Mouse (Mus musculus) kidney, postnatal 14 days (tissue): ENCODE measurements at regions not wholly inside any gene's neighbourhood (a gene's known extent, or its start where the extent isn't known, plus 50 kb on each side); places are given as distances from the start of the nearest gene placed in this dataset.

Experiments
- DNase-seq: peaks from one replicate; pipeline ENCODE4 v3.0.0; 2022; ENCODE audit warnings: mixed read lengths

DNA sequence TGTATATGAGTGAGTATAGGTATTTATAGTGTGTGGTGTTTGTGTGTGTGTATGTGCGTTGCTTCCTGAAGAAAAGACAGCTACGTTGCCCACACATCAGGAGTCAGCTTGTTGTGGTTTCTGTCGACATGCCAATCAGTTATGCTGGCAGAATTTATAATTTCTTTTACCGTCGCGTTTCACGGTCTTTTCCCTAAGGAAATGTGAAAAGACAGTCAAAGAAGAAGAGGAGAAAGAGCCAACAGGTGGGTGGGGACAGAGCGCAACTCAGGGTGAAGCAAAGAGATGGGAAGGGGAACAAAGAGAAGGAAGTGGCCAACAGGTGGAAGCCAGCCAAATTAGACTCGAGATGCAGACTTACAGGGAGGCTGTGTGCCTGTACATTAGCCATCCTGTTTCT is 204.2 kb downstream of the Rpap3 start:
- DNase-seq: no peak

DNA sequence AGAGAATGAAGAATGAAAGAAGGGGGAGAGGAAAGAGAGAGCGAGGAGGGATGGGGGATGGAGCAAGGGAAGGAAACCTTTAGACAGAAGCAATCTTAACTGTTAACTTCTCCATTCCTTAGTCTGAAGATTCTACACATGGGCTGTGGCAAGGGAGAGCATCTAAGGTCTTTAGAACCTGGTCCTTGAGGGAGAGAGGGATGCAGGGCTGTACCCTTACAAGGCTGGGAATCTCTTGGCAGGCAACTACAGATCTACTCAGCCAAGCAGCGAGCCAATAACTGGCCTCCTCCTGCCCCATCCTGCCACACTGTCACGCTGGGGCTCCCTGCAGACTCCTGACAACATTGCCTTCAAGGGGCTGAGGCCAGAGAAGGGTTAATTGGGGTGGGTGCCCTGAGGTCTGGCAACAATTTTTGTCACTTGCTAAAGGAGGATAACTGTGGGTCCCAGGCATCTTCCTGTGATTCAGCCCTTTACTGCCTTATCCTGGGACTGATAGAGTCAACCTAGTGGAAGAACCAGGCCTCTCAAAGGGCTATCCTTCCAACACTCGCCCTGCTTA is 205.7 kb downstream of the Rpap3 start:
- DNase-seq: no peak

DNA sequence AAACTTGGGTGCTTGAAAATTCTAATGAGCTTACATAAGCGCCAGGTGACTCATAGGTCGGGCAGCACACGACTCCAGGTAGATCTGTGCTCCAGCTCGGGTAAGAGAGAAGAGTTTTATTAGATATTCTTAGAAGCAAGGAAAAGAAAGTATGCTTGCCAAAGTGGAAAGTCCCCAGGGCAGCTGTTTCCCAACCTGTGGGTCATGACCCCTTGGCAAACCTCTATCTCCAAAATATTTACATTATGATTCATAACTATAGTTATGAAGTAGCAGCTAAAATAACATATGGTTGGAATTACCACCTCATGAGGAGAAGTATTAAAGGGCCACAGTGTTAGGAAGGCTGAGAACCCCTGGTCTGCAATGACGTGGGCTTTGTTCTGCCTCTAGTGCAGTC is 206.4 kb downstream of the Rpap3 start:
- DNase-seq: no peak

DNA sequence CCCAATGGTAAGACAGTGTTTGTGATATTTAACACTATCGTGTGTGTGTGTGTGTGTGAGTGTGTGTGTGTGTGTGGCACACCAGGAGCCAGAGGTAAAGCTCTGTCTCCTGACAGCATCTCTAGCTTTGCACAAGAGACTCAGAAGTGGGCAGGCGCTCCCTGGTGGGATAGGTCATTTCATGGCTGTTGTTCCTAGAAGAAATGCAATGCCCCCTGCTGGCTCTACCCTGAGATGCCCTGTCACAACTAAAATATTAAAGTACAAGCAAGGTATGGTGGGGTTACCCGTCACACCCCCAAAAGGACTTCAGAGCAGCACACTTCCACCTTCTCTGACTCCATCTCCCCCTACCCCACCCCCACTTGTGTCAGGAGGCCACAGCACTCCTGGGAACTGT is 207.2 kb downstream of the Rpap3 start:
- no peak for DNase-seq

DNA sequence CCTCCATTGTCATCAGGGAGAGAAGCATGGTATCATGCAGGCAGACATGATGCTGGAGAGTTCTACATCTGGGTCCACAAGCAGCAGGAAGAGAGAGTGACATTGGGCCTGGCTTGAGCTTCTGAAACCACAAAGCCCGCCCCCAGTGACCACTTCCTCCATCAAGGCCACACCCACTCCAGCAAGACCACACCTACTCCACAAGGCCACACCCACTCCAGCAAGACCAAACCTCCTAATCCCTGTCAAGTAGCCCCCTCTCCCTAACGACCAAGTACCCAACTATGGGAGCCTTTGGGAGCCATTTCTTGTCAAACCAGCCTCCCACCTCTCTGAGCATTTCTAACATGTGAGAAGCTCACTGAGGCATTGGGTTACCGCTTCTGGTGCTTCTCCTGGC is 209.6 kb downstream of the Rpap3 start:
- no peak for DNase-seq

DNA sequence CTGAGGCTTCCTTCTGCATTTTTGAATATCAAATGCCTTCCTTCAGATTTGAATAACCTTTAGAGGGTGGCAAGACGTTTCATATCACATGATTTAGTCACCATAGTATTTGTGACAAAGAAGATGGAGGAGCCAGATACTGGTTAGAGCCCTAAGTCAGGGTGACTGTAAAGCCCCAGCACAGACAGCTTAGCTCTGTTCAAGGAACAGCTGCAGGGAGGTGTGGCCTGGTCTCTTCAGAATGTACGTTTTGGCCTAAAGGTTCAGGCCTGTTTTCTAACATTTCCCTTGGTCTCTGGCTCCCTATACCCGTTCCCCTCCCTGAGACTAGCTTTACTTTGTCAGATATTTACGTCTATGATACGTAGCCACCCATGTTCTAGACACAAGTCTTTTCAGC is 212.3 kb downstream of the Rpap3 start:
- no peak for DNase-seq

DNA sequence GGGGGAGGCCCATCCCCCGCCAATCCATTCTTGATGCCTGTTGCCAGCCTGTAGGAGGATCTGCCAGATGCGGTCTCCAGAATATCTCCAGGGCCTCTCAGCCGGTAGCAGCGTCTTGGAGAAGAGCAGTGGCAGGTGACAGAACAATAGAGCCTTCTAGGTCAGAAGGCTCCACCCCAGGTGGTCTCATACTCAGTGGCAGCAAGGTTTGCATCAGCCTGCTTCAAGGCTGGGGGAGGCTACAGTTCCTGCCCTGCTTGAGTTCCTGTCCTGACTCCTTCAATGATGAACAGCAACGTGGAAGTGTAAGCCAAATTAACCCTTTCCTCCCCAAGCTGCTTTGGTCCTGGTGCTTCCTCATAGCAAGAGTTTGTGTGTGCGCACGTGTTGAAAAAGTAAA is 213.8 kb downstream of the Rpap3 start:
- DNase-seq: no peak

DNA sequence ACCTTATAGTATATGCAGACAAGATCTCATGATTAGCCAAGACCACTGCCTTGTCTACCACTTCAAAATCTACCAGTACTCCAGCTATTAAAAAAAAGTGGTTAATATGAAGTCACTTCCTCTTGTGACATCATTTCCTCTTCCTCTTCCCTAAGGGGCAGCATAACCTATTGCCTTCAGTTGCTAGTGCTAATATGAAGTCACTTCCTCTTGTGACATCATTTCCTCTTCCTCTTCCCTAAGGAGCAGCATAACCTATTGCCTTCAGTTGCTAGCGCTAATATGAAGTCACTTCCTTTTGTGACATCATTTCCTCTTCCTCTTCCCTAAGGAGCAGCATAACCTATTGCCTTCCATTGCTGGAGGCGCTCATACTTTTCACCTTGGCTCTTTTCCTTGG is 218.2 kb downstream of the Rpap3 start:
- no peak for DNase-seq

DNA sequence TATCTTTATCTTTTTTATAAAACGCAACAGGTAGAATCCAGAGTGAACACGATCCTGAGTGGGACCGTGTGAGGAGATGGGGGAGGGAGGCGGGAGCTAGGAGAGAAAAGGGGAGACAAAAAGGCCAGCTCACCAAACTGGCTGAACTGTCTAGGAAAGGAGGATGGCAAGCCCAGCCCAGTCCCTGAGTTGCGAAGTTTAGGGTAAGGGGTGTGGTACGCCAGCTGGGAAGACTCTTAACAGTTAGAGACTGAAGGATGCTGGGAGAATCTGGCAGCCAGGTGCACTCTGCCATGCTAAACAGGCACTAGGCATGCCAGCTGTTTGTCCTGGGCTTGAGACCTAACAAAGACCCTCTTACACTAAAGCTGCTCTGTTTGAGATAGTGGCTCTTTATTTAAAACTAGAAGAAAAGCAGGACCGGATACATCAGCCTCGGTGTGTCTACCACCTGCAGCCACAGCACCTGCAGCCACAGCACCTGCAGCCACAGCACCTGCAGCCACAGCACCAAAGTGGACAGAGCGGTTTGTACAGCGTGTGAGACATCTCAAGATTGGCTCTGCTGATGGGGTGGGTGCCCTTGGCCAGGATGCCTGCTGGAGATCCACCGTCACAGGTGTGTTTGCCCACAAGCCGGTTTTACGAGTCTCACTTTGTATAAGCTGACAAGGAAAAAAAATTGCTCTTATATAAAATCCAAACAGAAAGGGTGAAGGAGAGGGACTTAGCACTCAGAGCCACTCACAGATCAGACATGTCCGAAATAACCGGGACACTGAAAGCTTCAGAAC is 225.1 kb upstream of the Amigo2 start:
- DNase-seq: no peak

DNA sequence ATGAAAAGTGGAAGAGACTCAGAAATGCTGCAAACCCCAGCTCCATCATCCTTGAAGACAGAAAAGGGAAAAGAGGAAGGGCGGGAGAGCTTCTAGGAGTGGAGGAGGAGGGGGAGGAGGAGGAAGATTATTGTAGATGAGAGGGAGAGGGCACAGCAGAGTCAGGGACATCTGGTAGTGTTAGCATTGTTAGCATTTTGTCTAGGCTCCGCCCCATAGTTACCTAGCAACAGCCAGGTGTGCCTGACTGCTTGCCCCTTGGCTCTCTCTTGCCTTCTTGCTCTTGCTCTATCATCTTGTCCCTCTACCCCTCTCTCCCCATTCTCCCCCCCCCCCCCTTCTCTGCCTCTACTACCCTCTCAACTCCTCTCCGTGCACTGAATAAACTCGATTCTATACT is 224.4 kb upstream of the Amigo2 start:
- no peak for DNase-seq

DNA sequence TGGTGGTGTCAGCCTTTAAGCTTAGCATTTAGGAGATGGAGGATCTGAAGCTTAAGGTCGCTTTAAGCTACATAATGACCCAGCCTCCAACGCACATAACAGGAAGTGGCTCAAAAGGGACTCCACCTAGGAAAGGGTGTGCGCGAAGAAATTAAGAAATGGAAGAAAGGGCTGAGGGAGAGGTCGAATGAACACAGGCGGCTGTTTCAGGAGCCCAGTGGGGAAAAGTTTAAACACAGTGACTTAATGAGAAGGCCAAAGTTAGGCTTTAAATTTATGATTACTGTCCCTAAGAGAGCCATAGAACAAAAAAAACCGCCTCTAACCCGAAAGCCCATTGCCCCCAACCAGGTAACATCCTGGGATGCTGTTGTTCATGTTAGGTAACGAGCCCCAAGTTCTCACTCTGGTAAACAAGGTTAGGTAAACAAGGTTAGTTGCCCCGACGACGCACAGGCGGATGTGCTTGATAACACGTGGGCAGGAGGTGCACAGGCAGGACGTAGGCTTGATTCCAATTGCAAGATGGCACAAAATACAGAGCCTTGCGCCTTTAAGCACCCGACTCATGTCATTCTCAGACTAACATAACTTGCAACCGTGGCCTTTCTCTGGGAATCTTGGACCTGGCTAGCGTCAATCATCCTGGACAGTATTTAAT is 222.7 kb upstream of the Amigo2 start:
- DNase-seq: no peak

DNA sequence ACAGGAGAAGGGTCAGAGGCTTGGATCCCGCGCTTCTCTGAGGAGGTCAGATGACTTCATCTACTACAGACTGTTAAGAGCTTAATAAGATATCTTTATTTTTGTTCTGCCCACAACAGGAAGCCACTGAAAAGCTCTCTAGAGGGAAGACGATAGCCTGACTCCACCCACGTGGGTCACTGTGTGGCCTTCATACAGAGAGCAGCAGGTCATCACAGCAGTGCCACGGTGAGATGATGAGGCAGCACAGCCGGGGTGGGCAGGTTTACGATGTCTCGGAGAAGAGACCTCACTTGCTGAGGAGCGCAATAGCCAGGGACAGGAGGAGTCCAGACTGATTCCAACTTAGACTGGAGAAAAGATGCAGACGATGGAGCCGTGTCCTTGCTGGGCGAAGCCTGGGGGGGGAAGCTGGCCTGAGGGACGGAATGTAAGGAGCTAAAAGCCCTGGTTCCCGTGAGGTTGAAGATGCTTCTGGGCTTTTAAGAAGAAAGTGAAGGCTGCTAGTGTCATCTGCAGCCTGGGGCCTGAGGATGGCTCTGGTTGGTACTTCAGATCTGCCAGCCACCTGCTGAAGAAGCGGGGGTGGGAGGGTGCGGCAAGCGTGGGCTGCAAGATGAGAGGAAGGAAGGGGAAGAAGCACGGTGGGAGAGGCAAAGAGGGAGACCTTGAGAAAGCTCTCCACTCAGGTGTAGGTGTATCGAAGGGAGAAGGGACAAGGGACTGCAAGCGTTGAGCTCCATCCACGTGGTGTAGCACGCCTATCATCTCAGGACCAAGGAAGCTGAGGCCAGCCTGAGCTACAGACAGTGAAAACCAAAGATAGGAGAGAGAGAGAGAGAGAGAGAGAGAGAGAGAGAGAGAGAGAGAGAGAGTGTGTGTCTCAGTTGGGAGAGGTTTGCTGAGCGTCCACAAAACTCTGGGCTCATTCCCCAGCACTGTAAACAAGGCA is 221.9 kb upstream of the Amigo2 start:
- DNase-seq: no peak

DNA sequence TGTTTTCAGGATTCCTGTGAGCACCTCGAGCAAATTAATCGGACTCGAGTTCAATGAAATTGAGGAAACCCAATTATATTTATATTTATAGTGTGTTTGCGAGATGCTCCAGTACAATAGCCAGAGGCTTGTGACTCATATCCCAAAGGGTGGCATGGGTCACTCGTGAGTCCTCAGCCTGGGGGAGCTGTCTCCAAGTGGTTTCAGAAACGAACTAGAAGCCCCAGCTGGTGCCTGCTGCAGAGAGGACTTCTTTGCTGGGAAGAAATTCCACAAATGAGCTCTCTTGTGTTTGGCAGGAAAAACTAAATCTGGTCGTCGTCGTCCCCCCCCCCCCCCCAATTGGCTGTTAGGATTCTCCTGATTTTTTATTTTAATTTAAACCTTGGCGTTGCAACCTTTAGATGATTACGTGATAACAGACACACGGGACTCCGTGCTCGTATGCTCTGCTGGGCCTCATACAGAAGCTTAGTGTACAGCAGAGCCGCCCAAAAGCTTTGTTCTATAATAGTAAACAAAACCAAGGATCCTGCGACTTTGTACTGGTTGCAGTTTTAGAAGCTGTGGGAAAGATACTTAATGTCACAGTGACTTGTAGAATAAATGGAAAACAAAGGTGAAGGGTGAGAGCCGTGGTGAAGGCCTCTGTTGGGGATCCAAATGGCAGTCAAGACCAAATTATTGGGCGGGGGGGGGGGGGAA is 220.8 kb upstream of the Amigo2 start:
- no peak for DNase-seq

DNA sequence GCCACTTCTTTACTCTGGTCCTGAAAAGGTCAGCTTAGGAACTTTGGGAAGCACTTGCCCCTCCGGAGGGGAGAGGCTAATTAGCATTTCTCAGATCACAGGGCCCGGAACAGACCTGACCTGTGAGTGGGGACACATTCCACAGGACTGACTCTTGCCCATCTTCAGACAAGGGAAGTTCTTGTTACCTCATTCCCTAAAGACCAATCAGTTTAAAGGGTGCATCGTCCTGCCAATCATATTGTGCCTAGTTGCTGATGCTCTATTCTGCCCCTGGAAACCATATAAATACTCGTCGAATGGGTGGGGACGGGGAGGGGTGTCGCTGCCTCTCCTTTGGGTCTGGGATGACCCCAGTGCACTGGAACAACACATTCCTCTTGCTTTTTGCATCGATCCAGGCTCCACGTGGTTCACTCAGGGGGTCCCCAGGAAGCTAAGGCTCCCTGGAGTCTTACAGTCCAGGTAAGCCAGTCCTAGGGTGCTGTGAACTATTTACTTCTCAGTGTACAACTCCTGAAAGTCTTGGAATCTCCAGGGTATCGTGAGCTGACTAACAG is 219.9 kb upstream of the Amigo2 start:
- no peak for DNase-seq

DNA sequence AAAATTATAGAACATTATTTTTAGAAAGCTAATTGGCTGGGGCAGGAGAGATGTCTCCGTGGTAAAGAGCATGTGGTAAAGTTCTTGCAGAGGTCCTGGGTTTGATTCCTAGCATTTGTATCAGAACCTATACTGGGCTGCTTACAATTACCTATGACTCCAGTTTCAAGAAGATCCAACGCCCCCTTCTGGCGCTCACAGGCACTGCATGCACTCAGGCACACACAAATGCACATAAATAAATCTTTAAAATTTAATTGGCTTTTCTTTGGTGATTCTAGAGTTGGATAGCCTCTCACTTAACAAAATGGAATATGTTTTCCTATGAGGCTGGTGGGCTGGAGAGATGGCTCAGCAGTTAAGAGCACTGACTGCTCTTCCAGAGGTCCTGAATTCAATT is 219.0 kb upstream of the Amigo2 start:
- no peak for DNase-seq

DNA sequence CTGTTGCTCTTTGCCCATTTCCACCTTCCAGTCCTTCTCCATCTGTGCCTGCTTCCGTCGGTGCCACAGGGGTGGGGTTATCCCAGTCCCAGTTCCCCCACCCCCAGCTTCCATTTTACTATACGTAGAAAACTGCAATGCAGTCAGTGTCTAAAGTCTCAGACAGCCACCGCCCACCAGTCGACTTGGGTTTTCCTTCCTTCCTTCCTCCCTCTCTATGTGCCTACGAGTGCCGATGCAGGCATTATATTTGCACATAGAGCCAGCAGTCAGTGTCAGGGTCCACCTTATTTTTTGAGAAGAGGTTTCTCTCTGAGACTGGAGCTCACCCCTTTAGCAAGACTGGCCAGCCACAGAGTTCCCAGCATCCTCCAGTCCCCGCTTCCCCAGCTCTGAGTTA is 218.3 kb upstream of the Amigo2 start:
- DNase-seq: no peak

DNA sequence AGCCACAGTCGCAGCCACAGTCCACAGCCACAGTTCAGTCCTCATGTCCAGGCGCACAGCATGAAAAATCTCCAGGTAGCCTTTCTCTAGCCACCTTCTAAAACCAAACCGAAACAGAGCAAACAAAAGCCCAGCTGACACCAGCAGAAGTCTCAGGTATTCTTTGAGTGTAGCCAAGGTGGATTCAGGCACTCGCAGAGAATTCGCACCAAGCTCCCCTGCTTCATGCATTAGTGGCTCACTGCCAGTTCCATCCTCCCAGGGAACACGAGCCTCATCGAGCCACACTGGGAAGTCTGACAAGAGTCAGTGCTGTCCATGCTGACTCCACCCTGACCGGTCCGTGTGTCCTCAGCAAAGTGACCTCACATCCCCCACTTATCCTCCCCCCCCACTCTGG is 217.7 kb upstream of the Amigo2 start:
- no peak for DNase-seq

DNA sequence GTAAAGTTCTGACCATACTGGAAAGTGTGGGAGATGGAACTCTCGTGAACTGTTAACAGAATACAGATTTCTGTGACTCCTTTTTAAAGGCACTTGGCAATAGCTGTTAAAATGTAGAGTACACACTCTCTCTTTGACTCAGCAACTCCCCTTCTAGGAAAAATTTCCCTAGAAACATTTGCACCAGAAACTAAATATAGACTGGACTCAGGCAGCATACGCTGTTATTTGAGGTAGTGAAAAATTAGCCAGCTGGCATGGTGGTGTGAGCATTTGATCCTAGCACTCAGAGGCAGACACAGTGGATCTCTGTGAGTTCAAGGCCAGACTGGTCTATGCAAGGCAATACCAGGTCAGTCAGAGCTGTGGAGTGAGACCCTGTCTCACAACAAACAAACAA is 215.5 kb upstream of the Amigo2 start:
- no peak for DNase-seq

DNA sequence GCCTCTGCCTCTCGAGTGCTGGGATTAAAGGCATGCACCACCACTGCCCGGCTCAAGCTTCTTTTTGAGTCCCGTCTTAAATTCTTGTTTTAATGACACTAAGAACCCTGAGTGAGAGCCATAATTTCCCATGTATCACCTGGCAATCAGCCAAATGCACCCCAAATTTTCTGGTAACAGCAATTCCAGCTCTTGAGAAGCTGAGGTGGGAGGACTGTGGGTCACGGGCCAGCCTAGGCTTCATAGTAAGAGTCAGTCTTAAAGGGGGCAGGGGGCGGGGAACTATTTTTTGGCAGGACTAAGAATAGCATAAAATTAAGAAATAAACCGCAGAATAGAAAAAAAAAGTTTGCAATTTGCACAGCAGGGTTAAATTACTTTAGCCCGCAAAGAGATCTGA is 214.9 kb upstream of the Amigo2 start:
- peak; percentile 14 for DNase-seq

DNA sequence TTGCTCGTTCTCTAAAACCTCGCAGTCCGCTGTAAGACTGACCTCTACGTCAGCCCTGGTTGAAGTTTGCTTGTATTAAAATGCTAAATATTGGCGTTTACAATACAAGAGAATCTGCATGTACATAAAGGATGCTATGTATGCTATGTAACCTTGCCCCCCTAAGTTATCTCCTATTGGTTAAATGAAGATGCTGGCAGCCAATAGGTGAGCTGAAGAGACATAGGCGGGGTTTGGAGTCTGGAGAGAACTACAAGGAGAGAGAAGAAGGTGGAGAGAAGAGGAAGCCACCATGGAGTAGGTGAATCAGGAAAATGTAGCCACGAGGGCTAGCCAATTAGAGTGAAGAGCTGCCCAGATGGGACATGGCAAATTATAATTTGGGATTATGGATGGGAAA is 214.0 kb upstream of the Amigo2 start:
- DNase-seq: no peak

DNA sequence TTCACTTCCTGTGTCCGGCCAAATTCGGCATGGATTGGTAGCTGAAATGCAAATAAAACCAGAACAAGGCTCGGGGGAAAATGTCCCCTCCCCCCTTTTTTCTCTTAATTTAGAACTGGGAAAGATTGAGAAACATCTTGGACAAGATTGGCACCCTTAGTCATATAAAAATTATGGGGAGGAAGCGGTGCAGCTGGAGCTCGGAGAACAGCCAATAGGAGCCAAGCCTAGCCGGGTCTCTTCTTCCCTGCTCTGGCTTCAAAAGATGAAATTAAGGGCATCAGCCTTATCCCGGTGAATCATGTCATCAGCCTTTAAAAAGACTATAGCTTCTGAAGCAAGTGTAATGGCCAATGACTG is 213.3 kb upstream of the Amigo2 start:
- no peak for DNase-seq

DNA sequence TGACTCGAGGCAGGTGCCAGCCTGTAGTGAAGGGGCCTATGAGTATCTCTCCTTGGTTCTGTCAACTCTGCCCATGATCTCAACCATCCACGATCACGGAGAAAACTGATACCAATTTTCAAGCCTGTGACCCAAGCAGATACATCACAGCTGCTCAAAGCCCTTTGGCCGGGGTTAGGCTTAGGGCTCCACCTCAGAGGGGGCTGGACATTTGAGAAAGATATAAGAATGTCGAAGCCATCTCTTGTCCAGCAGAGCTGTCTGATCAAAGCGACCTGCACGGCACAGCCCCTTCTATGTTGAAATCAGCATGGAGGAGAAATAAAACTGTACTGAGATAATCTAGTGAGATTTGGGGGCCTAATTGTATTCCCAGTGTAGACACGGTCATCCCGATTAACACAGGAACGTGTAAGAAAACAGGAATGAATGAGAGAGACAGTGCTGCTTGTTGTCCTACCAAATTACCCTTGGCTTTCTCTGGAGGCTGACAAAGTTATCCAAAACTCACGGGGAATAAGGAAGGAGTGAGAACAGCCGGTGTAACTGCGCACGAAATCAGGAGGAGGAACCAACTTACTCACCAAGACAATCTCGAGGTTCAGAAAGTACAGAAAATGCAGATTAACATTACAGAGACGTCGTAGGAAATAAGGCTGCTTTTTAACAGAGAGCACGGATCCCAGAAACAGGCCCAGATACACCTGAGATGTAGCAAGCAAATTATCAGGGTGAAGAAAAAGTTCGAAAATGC is 212.7 kb upstream of the Amigo2 start:
- DNase-seq: no peak
